Mouse (Mus musculus) hindbrain, postnatal 0 days (tissue): Measurements from ENCODE around the gene Ube2e2. TPM values are rescaled to one million over a fixed set of nuclear protein-coding genes. Genes with fewer than 3 reads are reported as not detected.
A peak's percentile ranks its signal among the peaks of the same experiment; 100 is the strongest.

ENCODE experiments used
- ATAC-seq: fragments of 200-750 bp; cut with Nextera tagmentation; 2 replicates; pipeline ENCODE4 v1.8.0; 2017; ENCODE audit warnings: mild to moderate bottlenecking, moderate TSS enrichment, moderate library complexity
- DNase-seq: peaks from one replicate; pipeline ENCODE4 v3.0.0-alpha.2; 2015; ENCODE audit warnings: low spot score
- H3K27ac ChIP-seq: fragments of 300-500 bp; sonication (generic); 2 replicates; pipeline ENCODE4 v1.5.1; 2014; ENCODE audit warnings: mild to moderate bottlenecking
- H3K27me3 ChIP-seq: fragments of 300-500 bp; sonication (generic); 2 replicates; pipeline ENCODE4 v1.6.1; 2014; ENCODE audit warnings: low read length, mixed read lengths; ENCODE audit not compliant: insufficient read depth
- H3K36me3 ChIP-seq: fragments of 300-500 bp; sonication (generic); 2 replicates; pipeline ENCODE4 v1.6.1; 2014; ENCODE audit warnings: low read length, mixed read lengths; ENCODE audit not compliant: insufficient read depth
- H3K4me1 ChIP-seq: fragments of 300-500 bp; sonication (generic); 2 replicates; pipeline ENCODE4 v1.6.1; 2014; ENCODE audit warnings: antibody characterized with exemption, low read length, mixed read lengths; ENCODE audit not compliant: insufficient read depth
- H3K4me2 ChIP-seq: fragments of 300-500 bp; sonication (generic); 2 replicates; pipeline ENCODE4 v1.6.1; 2014; ENCODE audit warnings: low read depth, mild to moderate bottlenecking, low read length, moderate library complexity, mixed read lengths
- H3K4me3 ChIP-seq: fragments of 300-500 bp; sonication (generic); 2 replicates; pipeline ENCODE4 v1.5.1; 2014; ENCODE audit warnings: low read length
- H3K9ac ChIP-seq: fragments of 300-500 bp; sonication (generic); replicated peaks from 2 replicates; pipeline ENCODE4 v1.6.1; 2014; ENCODE audit warnings: mild to moderate bottlenecking, low read length, moderate library complexity, mixed read lengths
- H3K9me3 ChIP-seq: fragments of 300-500 bp; sonication (generic); 2 replicates; pipeline ENCODE4 v1.6.1; 2016; ENCODE audit warnings: low read length, mixed read lengths
- CTCF ChIP-seq: IDR thresholded peaks from 2 replicates; pipeline ENCODE4 v1.5.1; 2016; ENCODE audit warnings: antibody characterized with exemption, control low read depth, low read depth
- WGBS: fragments of 180-500 bp; shearing (Covaris S2); extraction: QIAGEN DNeasy Blood & Tissue Kit; methylation state at CpG from one replicate; pipeline ENCODE4 v1.1.7; 2014; 5-methylcytosine and 5-hydroxymethylcytosine counted together
- polyA plus RNA-seq: library from polyadenylated mRNA; unstranded; fragments of >200 nt; fragmentation: Nextera tagmentation; extraction: Ambion mirVana; gene quantifications from 2 replicates; pipeline ENCODE4 v1.2.1, GENCODE M21; 2015
- total RNA-seq: library from RNA; depleted of rRNA; stranded (reverse); fragments of >200 nt; gene quantifications from 2 replicates; pipeline ENCODE4 v1.2.3, GENCODE M21; 2014

Ube2e2 gene
- total and polyA plus RNA-seq, 2 experiments from 2014 or later = 91.6 to 162 TPM

DNA sequence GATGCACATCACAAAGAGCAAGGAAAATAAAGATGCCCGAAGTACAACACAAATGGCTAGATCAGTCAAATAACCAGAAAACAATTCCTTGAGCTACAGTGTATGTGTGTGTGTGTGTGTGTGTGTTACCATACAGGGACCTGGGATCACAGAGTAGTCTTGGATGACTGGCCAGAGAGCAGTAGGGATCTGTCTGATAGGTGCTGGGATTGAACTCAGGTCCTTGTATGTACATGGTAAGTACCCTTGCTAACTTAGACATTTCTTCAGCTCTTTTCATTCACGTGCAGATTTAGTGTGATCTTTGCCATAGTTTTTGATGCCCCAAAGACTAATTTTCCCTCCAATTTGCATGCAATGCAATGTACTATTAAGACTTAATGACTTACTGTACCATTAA, 117.9 kb downstream of the Ube2e2 start:
- no peak overlapping the region for H3K9ac ChIP-seq
- no peaks in the 10 kb centered on the region for H3K36me3 ChIP-seq
- DNase-seq = no peak
- no peaks in the 10 kb centered on the region for H3K9me3 ChIP-seq
- TF ChIP-seq CTCF = no peak
- no peak for ATAC-seq
- no peak overlapping the region for H3K4me2 ChIP-seq
- no peaks in the 10 kb centered on the region for H3K27me3 ChIP-seq
- no peak overlapping the region for H3K27ac ChIP-seq
- WGBS = 88% methylated on average over 2 of the region's 2 CpGs
- H3K4me3 ChIP-seq = no peak overlapping the region
- no peaks in the 10 kb centered on the region for H3K4me1 ChIP-seq

- Histone ChIP-seq H3K9ac (no peak overlapping the region), H3K9me3 (no peaks in the 10 kb centered on the region), H3K4me2 (no peak overlapping the region), H3K4me3 (no peak overlapping the region), H3K36me3 (no peaks in the 10 kb centered on the region), H3K27me3 (no peaks in the 10 kb centered on the region), H3K27ac (no peak overlapping the region), H3K4me1 (no peaks in the 10 kb centered on the region)
- DNase-seq (no peak), ATAC-seq (no peak)
- WGBS = 58% methylated on average over 2 of the region's 2 CpGs
- TF ChIP-seq CTCF = no peak
Measured at GRCm38 (mm10) chr14:18773724-18774123, 120.3 kb downstream of the Ube2e2 start.

GRCm38 (mm10) chr14:18759601-18760356, 134.3 kb downstream of the Ube2e2 start:
- Histone ChIP-seq H3K4me1 (no peaks in the 10 kb centered on the region; the same call in 1 of the 2 replicates), H3K4me3 (no peak overlapping the region), H3K27me3 (no peaks in the 10 kb centered on the region), H3K9me3 (no peaks in the 10 kb centered on the region), H3K9ac (no peak overlapping the region), H3K27ac (no peak overlapping the region), H3K4me2 (no peak overlapping the region), H3K36me3 (no peaks in the 10 kb centered on the region)
- DNase-seq = no peak
- no peak; the same call in 1 of the 2 replicates for ATAC-seq
- no peak for TF ChIP-seq CTCF
- WGBS = 57% methylated on average over 6 of the region's 6 CpGs

DNA sequence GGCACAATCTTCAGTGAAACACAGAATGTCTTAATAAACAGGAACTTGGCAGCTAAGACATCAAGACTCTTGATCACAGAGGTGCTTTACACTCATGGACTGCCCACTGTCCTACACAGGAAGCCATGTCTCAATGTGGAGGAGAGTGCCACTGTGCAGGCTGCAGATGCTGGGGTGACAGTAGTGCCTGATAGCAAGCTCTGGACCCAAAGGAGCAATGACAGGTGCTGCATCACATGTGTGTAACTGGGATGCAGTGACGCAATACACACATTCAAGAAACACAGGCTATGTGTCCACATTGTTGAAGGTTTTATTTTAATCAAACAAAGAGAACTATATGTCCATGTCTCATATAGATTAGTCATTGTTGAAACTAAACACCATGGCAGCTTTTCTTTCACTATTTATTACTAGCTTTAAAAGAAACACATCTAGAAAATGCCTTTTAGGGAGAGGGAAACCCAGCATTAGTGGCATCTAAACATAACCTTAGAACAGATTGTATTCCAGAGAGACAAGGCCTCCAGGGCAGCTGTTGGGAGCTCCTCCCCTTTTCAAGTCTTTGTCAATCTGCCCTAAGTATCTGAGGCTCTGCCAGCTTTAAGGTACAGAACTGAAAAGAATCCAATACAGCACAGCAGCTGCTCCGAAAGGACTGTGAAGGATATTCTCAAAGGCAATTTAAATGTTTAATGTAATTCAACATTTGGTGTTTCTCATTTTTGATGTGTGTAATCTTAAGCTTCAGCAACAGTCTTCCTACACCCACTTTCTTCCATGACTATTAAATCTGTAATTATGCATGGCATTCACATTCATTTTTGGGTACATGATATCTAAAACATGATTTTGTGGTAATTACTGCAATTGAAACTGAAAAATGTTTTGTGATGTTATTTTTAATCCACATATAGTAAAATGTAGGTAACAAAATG, 135.2 kb downstream of the Ube2e2 start:
- TF ChIP-seq CTCF = no peak
- Histone ChIP-seq H3K9ac (no peak overlapping the region), H3K27ac (no peak overlapping the region), H3K9me3 (no peaks in the 10 kb centered on the region), H3K4me1 (no peaks in the 10 kb centered on the region; the same call in 1 of the 2 replicates), H3K4me2 (no peak overlapping the region), H3K36me3 (no peaks in the 10 kb centered on the region), H3K4me3 (no peak overlapping the region), H3K27me3 (no peaks in the 10 kb centered on the region)
- 47% methylated on average over 2 of the region's 2 CpGs for WGBS
- ATAC-seq (peak; percentile 49; the same call in 1 of the 2 replicates), DNase-seq (peak; percentile 28)

GRCm38 (mm10) chr14:18758003-18758402, 136.1 kb downstream of the Ube2e2 start:
- H3K4me3 ChIP-seq = no peak overlapping the region
- H3K4me1 ChIP-seq = no peaks in the 10 kb centered on the region; the same call in 1 of the 2 replicates
- 88% methylated on average over 2 of the region's 2 CpGs for WGBS
- H3K27ac ChIP-seq = no peak overlapping the region
- no peak overlapping the region for H3K9ac ChIP-seq
- H3K27me3 ChIP-seq = no peaks in the 10 kb centered on the region
- DNase-seq = no peak
- no peak overlapping the region for H3K4me2 ChIP-seq
- ATAC-seq = no peak
- no peaks in the 10 kb centered on the region for H3K36me3 ChIP-seq
- TF ChIP-seq CTCF = no peak
- no peaks in the 10 kb centered on the region for H3K9me3 ChIP-seq

DNA sequence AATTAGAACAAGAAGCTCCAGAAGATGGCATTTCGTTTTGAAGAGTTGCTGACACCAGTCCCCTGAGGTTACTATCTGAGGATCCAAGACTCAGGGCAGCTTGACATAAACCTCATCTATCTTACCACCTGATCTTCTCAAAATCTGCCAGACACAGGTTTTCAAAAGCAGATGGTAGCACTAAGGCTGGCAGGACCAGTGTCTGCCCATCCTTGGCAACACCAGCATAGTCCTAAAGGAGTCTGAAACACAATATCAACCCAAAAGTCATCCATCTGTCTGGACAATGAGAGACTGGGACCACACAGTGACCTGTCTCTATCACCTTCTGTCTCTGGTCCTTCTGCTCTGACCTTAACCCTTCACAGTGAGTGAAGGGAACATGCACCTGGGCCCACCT, 138.7 kb downstream of the Ube2e2 start:
- no peak overlapping the region for H3K27ac ChIP-seq
- H3K4me2 ChIP-seq = no peak overlapping the region
- H3K9ac ChIP-seq = no peak overlapping the region
- DNase-seq = no peak
- no peak for TF ChIP-seq CTCF
- H3K27me3 ChIP-seq = no peaks in the 10 kb centered on the region
- ATAC-seq = peak; percentile 49; the same call in 1 of the 2 replicates
- 43% methylated on average over 1 of the region's 1 CpGs for WGBS
- H3K4me3 ChIP-seq = no peak overlapping the region
- H3K4me1 ChIP-seq = no peaks in the 10 kb centered on the region; the same call in 1 of the 2 replicates
- no peaks in the 10 kb centered on the region for H3K9me3 ChIP-seq
- no peaks in the 10 kb centered on the region for H3K36me3 ChIP-seq
